Mouse (Mus musculus) right cerebral cortex, postnatal 14 days (tissue): ENCODE results near the gene Vmn1r41.

Source experiments
- DNase-seq: peaks from one replicate; pipeline ENCODE4 v3.0.0; 2022

Vmn1r41 gene

DNA sequence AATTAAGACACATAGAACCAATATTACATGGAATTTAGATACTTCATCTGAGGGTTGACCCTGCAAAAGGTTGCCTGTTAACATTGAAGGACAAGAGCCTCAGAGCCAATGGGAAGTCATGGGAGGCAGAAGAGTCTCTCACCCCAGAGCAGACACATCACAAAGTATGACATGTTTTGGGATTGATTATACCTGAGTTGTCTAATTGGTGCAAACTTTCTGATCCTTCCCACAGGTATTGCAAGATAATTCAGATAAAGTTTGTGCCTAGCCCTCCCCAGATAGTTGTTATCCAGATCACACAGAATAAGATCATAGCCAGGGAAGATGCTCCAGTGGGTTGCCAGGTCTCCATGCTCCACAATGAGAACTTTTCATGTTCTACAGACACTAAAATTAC is at the start of gene Vmn1r41:
Gene Vmn1r41 (plus strand): TSS at position 301 of the 400 bp plus-strand sequence.
- no peak for DNase-seq

DNA sequence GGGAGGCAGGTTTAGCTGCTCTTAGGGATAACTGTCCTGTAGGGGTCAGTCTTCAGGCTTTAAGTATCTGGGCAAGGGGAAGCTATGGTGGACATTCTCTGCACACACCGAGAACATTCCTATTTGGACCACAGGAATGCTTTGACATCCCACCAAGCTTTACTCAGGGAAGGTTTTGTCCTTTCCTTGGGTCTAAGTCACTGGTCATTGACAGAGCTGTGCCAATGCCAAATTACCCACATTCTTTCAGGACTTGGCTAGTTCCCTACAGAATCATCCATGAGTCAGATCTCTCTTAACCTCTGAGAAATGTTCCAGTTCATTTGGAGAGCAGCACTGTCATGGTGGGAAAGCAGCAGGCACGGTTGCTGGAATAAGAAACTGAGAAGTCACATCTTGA is 33.9 kb upstream of the Vmn1r41 start:
- no peak for DNase-seq

DNA sequence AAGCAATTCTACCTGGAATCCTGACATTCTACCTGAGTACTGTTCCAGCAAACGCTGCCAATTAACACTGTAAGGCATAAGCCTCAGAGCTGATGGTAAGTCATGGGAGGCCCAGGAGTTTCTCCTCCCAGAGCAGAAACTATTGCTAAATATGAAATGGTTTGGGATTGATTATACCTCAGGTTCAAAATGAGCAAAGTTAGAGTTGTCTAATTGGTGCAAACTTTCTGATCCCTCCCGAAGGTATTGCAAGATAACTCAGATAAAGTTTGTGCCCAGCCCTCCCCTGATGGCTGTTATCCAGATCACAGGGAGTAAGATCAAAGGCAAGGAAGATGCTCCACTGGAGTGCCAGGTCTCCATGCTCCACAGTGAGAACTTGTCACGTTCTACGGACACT is 33.3 kb upstream of the Vmn1r41 start, which contains the start of gene Vmn1r40:
Gene Vmn1r40 (plus strand): TSS at position 301 of the 400 bp plus-strand sequence.
- DNase-seq = no peak

DNA sequence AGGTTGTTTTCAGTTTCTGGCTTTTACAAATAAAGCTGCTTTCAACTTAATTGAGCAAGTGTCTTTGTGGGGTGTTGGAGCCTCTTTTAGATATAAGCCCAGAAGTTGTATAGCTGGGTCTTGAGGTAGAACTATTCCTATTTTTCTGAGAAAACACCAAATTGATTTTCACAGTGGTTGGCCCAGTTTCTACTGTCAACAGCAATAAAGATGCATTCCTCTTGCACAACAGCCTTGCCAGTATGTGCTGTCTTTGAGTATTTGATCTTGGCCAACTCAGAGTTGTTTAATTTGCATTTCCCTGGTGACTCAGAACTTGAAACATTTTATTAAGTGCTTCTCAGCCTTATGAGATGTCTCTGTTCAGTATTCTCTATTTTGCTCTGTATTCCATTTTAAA is 22.5 kb upstream of the Vmn1r41 start:
- DNase-seq = no peak

DNA sequence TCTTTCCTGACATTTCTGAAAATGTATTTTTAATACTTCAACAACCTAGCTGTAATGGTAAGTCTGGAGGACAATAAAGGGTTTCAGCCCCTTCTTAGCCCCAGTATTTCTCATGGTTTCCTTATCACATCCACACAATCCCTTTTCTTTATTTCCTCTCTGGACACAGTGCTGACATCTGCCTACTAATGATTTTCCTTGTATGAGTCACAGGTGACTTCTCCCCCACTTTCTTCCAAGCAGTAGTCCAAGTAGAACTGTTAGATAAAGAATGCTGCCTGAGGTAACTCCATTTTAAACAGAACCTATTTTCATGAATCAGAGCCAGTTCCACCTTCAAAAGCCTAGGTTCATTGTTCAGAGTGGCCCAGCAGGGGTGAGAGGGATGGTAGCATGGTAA is 2.2 kb downstream of the Vmn1r41 start:
- no peak for DNase-seq

DNA sequence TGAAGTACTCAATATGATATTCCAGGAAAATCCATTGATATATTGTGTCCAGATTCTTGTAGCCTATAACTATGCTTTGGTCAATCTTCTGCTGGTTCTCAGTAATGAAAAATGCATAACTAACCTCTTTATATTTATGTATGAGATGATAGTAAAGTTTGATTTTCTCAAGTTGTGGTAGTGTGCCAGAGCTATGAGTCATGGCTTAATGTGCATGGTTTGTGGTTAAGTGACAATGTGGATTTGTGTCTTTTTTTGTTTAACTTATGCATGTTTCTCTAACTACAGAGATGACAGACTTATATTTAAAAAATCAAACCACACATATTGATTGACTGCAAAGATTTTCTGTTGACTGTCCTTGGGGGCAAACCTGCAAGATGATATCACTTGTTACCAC is 49.7 kb downstream of the Vmn1r41 start:
- no peak for DNase-seq
